Mouse (Mus musculus) neural tube, embryonic 12.5 days (tissue): Measurements from ENCODE around the gene Ctu2. TPM values are rescaled to one million over a fixed set of nuclear protein-coding genes. Genes with fewer than 3 reads are reported as not detected.

ENCODE experiments used
- ATAC-seq: fragments of 200-750 bp; cut with Nextera tagmentation; 2 replicates; pipeline ENCODE4 v1.8.0; 2017; ENCODE audit warnings: low read depth, mild to moderate bottlenecking, moderate TSS enrichment, moderate library complexity; ENCODE audit not compliant: low FRiP score
- H3K27ac ChIP-seq: fragments of 300-500 bp; sonication (generic); 2 replicates; pipeline ENCODE4 v1.5.1; 2016
- H3K27me3 ChIP-seq: fragments of 300-500 bp; sonication (generic); replicated peaks from 2 replicates; pipeline ENCODE4 v1.6.1; 2016; ENCODE audit warnings: mild to moderate bottlenecking
- H3K36me3 ChIP-seq: fragments of 300-500 bp; sonication (generic); 2 replicates; pipeline ENCODE4 v1.6.1; 2016; ENCODE audit warnings: mild to moderate bottlenecking
- H3K4me1 ChIP-seq: fragments of 300-500 bp; sonication (generic); 2 replicates; pipeline ENCODE4 v1.6.1; 2016
- H3K4me2 ChIP-seq: fragments of 300-500 bp; sonication (generic); replicated peaks from 2 replicates; pipeline ENCODE4 v1.6.1; 2016; ENCODE audit warnings: mild to moderate bottlenecking
- H3K4me3 ChIP-seq: fragments of 300-500 bp; sonication (generic); 2 replicates; pipeline ENCODE4 v1.5.1; 2016
- H3K9ac ChIP-seq: fragments of 300-500 bp; sonication (generic); 2 replicates; pipeline ENCODE4 v1.6.1; 2016; ENCODE audit warnings: mild to moderate bottlenecking
- H3K9me3 ChIP-seq: fragments of 300-500 bp; sonication (generic); 2 replicates; pipeline ENCODE4 v1.6.1; 2016; ENCODE audit warnings: mild to moderate bottlenecking
- WGBS: fragments of 180-500 bp; shearing (Covaris S2); methylation state at CpG from one replicate; pipeline ENCODE4 v1.1.7; 2016; 5-methylcytosine and 5-hydroxymethylcytosine counted together
- polyA plus RNA-seq: library from polyadenylated mRNA; unstranded; fragments of >200 nt; fragmentation: Nextera tagmentation; extraction: Ambion mirVana; gene quantifications from 2 replicates; pipeline ENCODE4 v1.2.1, GENCODE M21; 2016

Gene Ctu2
- polyA plus RNA-seq, 1 experiment from 2014 or later: 67.1 TPM

DNA sequence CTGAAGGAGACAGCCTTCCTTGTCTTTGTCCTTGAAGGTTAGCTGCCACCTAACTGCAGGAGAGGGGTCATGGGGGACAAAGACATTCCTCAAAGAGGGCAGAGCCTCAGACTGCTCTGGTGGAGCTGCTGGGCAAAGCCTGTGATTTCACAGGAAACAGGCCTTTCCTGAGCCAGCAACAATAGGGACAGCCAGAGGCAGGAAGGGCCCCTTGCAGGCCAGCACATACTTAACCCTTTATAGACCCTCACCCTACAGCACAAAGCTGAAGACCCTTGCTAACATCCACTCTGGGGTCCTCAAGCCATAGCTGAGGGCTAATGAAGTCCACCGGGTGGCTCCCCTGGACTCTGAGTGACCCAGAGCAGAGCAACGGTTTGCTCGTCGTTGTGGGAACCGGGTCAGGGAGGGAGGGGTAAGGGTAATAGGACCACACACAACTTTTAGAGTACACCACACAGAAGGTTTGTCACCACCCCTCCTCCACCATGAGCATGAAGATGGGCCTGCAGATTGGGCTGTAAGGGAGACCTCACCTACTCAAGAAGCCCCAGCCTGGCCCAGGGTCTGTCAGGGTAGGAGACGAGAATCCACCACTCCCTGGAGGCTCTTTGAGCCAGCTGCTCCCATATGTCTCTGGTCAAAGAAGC, 41.7 kb downstream of the Ctu2 start:
- no peak overlapping the region for H3K4me3 ChIP-seq
- H3K36me3 ChIP-seq: no peaks in the 10 kb centered on the region
- H3K4me2 ChIP-seq: no peak overlapping the region
- H3K27ac ChIP-seq: no peak overlapping the region
- H3K4me1 ChIP-seq: peaks cover 14% of the 10 kb centered on the region
- no peak overlapping the region; the same call in 1 of the 2 replicates for H3K9ac ChIP-seq
- WGBS: 14% methylated on average over 6 of the region's 6 CpGs
- H3K27me3 ChIP-seq: no peaks in the 10 kb centered on the region
- no peaks in the 10 kb centered on the region for H3K9me3 ChIP-seq
- ATAC-seq: no peak

- Histone ChIP-seq H3K4me3 (no peak overlapping the region), H3K4me2 (no peak overlapping the region), H3K36me3 (no peaks in the 10 kb centered on the region), H3K9me3 (no peaks in the 10 kb centered on the region), H3K4me1 (peaks cover 41% of the 10 kb centered on the region), H3K27ac (no peak overlapping the region), H3K27me3 (no peaks in the 10 kb centered on the region), H3K9ac (no peak overlapping the region)
- WGBS: 80% methylated on average over 11 of the region's 11 CpGs
- no peak for ATAC-seq
Observed at GRCm38 (mm10) chr8:122520611-122521010, 44.7 kb downstream of the Ctu2 start.

- Histone ChIP-seq H3K9ac (0 out of 2 replicates have a peak overlapping the region, but pooled peaks have one; percentile 9), H3K4me3 (no peak overlapping the region), H3K9me3 (no peaks in the 10 kb centered on the region), H3K27me3 (no peaks in the 10 kb centered on the region), H3K27ac (peak overlapping the region; percentile 50; the same call in 1 of the 2 replicates), H3K36me3 (no peaks in the 10 kb centered on the region), H3K4me2 (peak overlapping the region; percentile 46), H3K4me1 (peaks cover 41% of the 10 kb centered on the region)
- 56% methylated on average over 14 of the region's 14 CpGs for WGBS
- no peak for ATAC-seq
Observed at GRCm38 (mm10) chr8:122522796-122523651, 47.1 kb downstream of the Ctu2 start.

- peak overlapping the region; percentile 50; the same call in 1 of the 2 replicates for H3K27ac ChIP-seq
- ATAC-seq: peak; percentile 66
- H3K4me1 ChIP-seq: peaks cover 39% of the 10 kb centered on the region
- H3K4me2 ChIP-seq: peak overlapping the region; percentile 46
- no peaks in the 10 kb centered on the region for H3K36me3 ChIP-seq
- H3K9me3 ChIP-seq: no peaks in the 10 kb centered on the region
- no peaks in the 10 kb centered on the region for H3K27me3 ChIP-seq
- WGBS: 17% methylated on average over 23 of the region's 23 CpGs
- H3K9ac ChIP-seq: no peak overlapping the region
- H3K4me3 ChIP-seq: no peak overlapping the region
Observed at GRCm38 (mm10) chr8:122523652-122524360, 47.9 kb downstream of the Ctu2 start.

GRCm38 (mm10) chr8:122524506-122524905, 48.6 kb downstream of the Ctu2 start:
- Histone ChIP-seq H3K27me3 (no peaks in the 10 kb centered on the region), H3K9ac (no peak overlapping the region), H3K36me3 (no peaks in the 10 kb centered on the region), H3K4me3 (no peak overlapping the region), H3K27ac (no peak overlapping the region), H3K4me2 (peak overlapping the region; percentile 46), H3K4me1 (peaks cover 39% of the 10 kb centered on the region), H3K9me3 (no peaks in the 10 kb centered on the region)
- no peak for ATAC-seq
- 81% methylated on average over 6 of the region's 6 CpGs for WGBS

- Histone ChIP-seq H3K36me3 (no peaks in the 10 kb centered on the region), H3K9ac (no peak overlapping the region), H3K4me3 (no peak overlapping the region), H3K4me2 (no peak overlapping the region), H3K9me3 (no peaks in the 10 kb centered on the region), H3K4me1 (peaks cover 39% of the 10 kb centered on the region), H3K27me3 (no peaks in the 10 kb centered on the region), H3K27ac (no peak overlapping the region)
- WGBS: 82% methylated on average over 6 of the region's 6 CpGs
- ATAC-seq: no peak
Observed at GRCm38 (mm10) chr8:122525004-122525403, 49.1 kb downstream of the Ctu2 start.

- Histone ChIP-seq H3K4me3 (no peak overlapping the region), H3K27me3 (no peaks in the 10 kb centered on the region), H3K9me3 (no peaks in the 10 kb centered on the region), H3K4me2 (no peak overlapping the region), H3K4me1 (peaks cover 39% of the 10 kb centered on the region), H3K36me3 (no peaks in the 10 kb centered on the region), H3K27ac (no peak overlapping the region), H3K9ac (no peak overlapping the region)
- ATAC-seq: no peak
- WGBS: 80% methylated on average over 3 of the region's 3 CpGs
Observed at GRCm38 (mm10) chr8:122526084-122526483, 50.1 kb downstream of the Ctu2 start.

DNA sequence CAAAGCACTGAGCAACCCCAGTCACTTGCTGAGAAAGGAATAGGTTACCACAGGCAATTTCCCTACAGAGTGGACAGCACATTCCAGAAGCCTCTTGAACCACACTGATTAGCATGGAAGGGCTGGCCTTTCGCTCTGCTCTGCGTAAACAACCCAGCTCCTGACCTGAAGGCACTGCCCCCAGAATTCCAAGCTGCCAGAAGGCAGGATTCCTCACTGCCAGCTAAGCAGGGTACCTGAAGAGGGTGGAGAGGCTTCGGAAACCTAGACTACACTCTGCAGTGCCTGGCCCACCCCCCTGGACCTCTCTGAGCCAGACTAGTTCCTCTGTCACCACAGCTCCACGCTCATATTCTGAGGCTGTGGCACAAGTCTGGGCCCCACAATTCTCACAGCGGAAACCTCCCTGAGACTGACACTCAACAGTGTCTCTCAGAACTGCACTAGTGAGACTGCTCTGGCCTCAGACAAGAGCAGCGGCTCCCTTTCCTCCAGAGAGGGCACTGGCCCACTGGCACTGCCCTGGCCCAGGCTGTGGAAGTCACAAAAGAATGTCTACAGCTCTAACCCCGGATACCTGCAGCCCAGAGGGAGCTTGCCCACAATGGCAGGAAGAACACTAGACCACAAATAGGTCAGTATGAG, 50.7 kb downstream of the Ctu2 start:
- 75% methylated on average over 7 of the region's 7 CpGs for WGBS
- H3K9me3 ChIP-seq: no peaks in the 10 kb centered on the region
- H3K4me3 ChIP-seq: no peak overlapping the region
- no peaks in the 10 kb centered on the region for H3K27me3 ChIP-seq
- H3K27ac ChIP-seq: no peak overlapping the region
- H3K4me2 ChIP-seq: no peak overlapping the region
- H3K9ac ChIP-seq: no peak overlapping the region
- no peak for ATAC-seq
- peaks cover 39% of the 10 kb centered on the region for H3K4me1 ChIP-seq
- no peaks in the 10 kb centered on the region for H3K36me3 ChIP-seq

DNA sequence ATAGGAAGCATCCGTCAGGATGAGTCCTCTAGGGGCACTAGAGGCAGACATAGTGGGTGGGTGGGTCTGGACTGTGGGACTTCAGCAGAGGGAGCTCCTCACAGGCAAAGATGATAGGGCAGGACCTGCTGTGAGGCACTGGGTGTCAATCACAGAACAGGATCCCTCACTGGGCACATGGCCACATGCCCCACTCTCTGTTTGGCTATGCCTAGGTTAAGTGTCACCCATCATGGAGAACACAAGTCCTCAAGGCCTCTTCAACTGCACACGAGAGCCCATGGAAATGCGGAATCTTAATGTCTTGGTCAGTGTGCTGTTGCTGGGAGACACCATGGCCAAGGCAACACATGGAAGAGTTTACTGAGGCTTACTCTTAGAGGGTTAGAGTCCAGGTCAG, 52.0 kb downstream of the Ctu2 start:
- Histone ChIP-seq H3K27me3 (no peaks in the 10 kb centered on the region), H3K9me3 (no peaks in the 10 kb centered on the region), H3K4me1 (peaks cover 36% of the 10 kb centered on the region), H3K4me2 (no peak overlapping the region), H3K27ac (no peak overlapping the region), H3K4me3 (no peak overlapping the region), H3K9ac (no peak overlapping the region), H3K36me3 (no peaks in the 10 kb centered on the region)
- WGBS: 93% methylated on average over 3 of the region's 3 CpGs
- no peak for ATAC-seq

GRCm38 (mm10) chr8:122529159-122529558, 53.2 kb downstream of the Ctu2 start:
- Histone ChIP-seq H3K27me3 (no peaks in the 10 kb centered on the region), H3K36me3 (no peaks in the 10 kb centered on the region), H3K9ac (no peak overlapping the region), H3K27ac (no peak overlapping the region), H3K9me3 (no peaks in the 10 kb centered on the region), H3K4me3 (no peak overlapping the region), H3K4me1 (peaks cover 24% of the 10 kb centered on the region), H3K4me2 (no peak overlapping the region)
- 91% methylated on average over 4 of the region's 4 CpGs for WGBS
- ATAC-seq: no peak

DNA sequence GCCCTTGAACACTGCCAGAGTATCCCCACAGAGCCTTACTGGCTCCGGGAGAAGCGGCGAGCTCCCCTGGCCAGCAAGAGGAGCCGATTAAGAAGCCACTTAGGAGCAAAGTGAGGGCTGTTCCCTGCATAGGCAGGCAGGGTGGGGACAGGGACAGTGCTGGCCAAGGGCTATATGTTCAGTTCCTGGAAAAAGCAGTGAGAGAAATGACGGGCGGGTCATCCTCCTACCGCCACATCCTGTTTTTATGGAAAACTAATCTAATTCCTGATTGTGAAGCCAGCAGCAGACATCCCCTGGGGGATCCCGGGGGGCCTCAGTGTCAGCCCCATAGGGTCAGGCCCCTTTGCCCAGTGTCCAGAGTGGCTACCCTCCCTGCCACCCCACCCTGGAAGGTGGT, 55.4 kb downstream of the Ctu2 start:
- no peak overlapping the region for H3K27ac ChIP-seq
- H3K4me2 ChIP-seq: no peak overlapping the region
- no peaks in the 10 kb centered on the region for H3K9me3 ChIP-seq
- WGBS: 88% methylated on average over 8 of the region's 8 CpGs
- ATAC-seq: no peak
- H3K4me1 ChIP-seq: peaks cover 6% of the 10 kb centered on the region; the same call in 1 of the 2 replicates
- no peaks in the 10 kb centered on the region for H3K27me3 ChIP-seq
- H3K4me3 ChIP-seq: no peak overlapping the region
- no peaks in the 10 kb centered on the region for H3K36me3 ChIP-seq
- H3K9ac ChIP-seq: no peak overlapping the region
